Mouse (Mus musculus) cortical plate, adult 2 months (tissue): ENCODE data around the gene Sorbs1. TPM values are rescaled to one million over a fixed set of nuclear protein-coding genes. Genes with fewer than 3 reads are reported as not detected.

Experiments used
- H3K27ac ChIP-seq: fragments of 200-500 bp; 2 replicates; pipeline ENCODE4 v1.5.1; 2012; ENCODE audit warnings: low read length, control low read depth, inconsistent platforms; ENCODE audit not compliant: insufficient read depth
- H3K4me1 ChIP-seq: fragments of 200-500 bp; 2 replicates; pipeline ENCODE4 v1.6.1; 2011; ENCODE audit warnings: low read length; ENCODE audit not compliant: control insufficient read depth, insufficient read depth
- H3K4me3 ChIP-seq: fragments of 200-500 bp; 2 replicates; pipeline ENCODE4 v1.5.1; 2011; ENCODE audit warnings: mild to moderate bottlenecking, low read length, control low read depth; ENCODE audit not compliant: insufficient read depth
- CTCF ChIP-seq: fragments of 200-500 bp; IDR thresholded peaks from 2 replicates; pipeline ENCODE4 v1.5.1; 2011; ENCODE audit warnings: mild to moderate bottlenecking, control low read depth, low read length; ENCODE audit not compliant: insufficient read depth; ENCODE audit errors: extremely low read depth
- POLR2A ChIP-seq: fragments of 200-500 bp; IDR thresholded peaks from 2 replicates; pipeline ENCODE4 v1.6.1; 2011; ENCODE audit warnings: mild to moderate bottlenecking, low read length, control low read depth; ENCODE audit not compliant: insufficient read depth; ENCODE audit errors: extremely low read depth
- polyA plus RNA-seq: library from polyadenylated mRNA; depleted of rRNA; stranded (reverse); fragments of >200 nt; gene quantifications from 2 replicates; pipeline ENCODE4 v1.2.3, GENCODE M21; 2012

The Sorbs1 gene
- polyA plus RNA-seq, 1 experiment: 81.5 TPM

GRCm38 (mm10) chr19:40454096-40454495, 59.5 kb downstream of the Sorbs1 start:
- Histone ChIP-seq H3K4me1 (peaks cover 9% of the 10 kb centered on the region), H3K27ac (no peak overlapping the region), H3K4me3 (no peak overlapping the region)
- TF ChIP-seq CTCF (no peak), POLR2A (no peak)

- TF ChIP-seq POLR2A (no peak), CTCF (no peak)
- Histone ChIP-seq H3K4me1 (peaks cover 9% of the 10 kb centered on the region), H3K27ac (no peak overlapping the region), H3K4me3 (no peak overlapping the region)
These were observed 61.4 kb downstream of the Sorbs1 start for GRCm38 (mm10) chr19:40452201-40452600.

GRCm38 (mm10) chr19:40451307-40451706, 62.3 kb downstream of the Sorbs1 start:
- TF ChIP-seq POLR2A (no peak), CTCF (no peak)
- H3K4me3 ChIP-seq: no peak overlapping the region
- H3K4me1 ChIP-seq: peaks cover 6% of the 10 kb centered on the region
- no peak overlapping the region for H3K27ac ChIP-seq

- TF ChIP-seq CTCF (no peak), POLR2A (no peak)
- H3K4me3 ChIP-seq: no peak overlapping the region
These were observed 67.1 kb downstream of the Sorbs1 start for GRCm38 (mm10) chr19:40446525-40446924.

GRCm38 (mm10) chr19:40442377-40442776, 71.2 kb downstream of the Sorbs1 start:
- Histone ChIP-seq H3K27ac (no peak overlapping the region), H3K4me1 (peaks cover 2% of the 10 kb centered on the region), H3K4me3 (no peak overlapping the region)
- TF ChIP-seq CTCF: no peak
- TF ChIP-seq POLR2A: no peak

More at GRCm38 (mm10) chr19:40446525-40446924, 67.1 kb downstream of the Sorbs1 start:
- Histone ChIP-seq H3K27ac (no peak overlapping the region), H3K4me1 (no peaks in the 10 kb centered on the region; the same call in 1 of the 2 replicates)

- Histone ChIP-seq H3K27ac (no peak overlapping the region), H3K4me3 (no peak overlapping the region), H3K4me1 (peaks cover 2% of the 10 kb centered on the region)
- TF ChIP-seq CTCF (no peak), POLR2A (no peak)
These were observed 72.6 kb downstream of the Sorbs1 start for GRCm38 (mm10) chr19:40440951-40441350.

- H3K27ac ChIP-seq: no peak overlapping the region
- no peak for TF ChIP-seq CTCF
- H3K4me3 ChIP-seq: no peak overlapping the region
- H3K4me1 ChIP-seq: peaks cover 4% of the 10 kb centered on the region
These were observed 74.7 kb downstream of the Sorbs1 start for GRCm38 (mm10) chr19:40438907-40439306.

- no peak for TF ChIP-seq CTCF
- TF ChIP-seq POLR2A: no peak
- Histone ChIP-seq H3K4me3 (no peak overlapping the region), H3K27ac (peak overlapping the region; percentile 42; the same call in 1 of the 2 replicates), H3K4me1 (peaks cover 9% of the 10 kb centered on the region)
These were observed 75.9 kb downstream of the Sorbs1 start for GRCm38 (mm10) chr19:40437651-40438068.

GRCm38 (mm10) chr19:40436465-40437200, 76.9 kb downstream of the Sorbs1 start:
- Histone ChIP-seq H3K4me1 (peaks cover 9% of the 10 kb centered on the region), H3K27ac (no peak overlapping the region), H3K4me3 (no peak overlapping the region)
- TF ChIP-seq POLR2A (no peak), CTCF (no peak)

GRCm38 (mm10) chr19:40435797-40436196, 77.8 kb downstream of the Sorbs1 start:
- Histone ChIP-seq H3K4me3 (no peak overlapping the region), H3K4me1 (peaks cover 9% of the 10 kb centered on the region), H3K27ac (no peak overlapping the region)
- TF ChIP-seq CTCF: no peak
- no peak for TF ChIP-seq POLR2A
